ENCODE assay signal across 11 mouse cellular contexts in genomic region chr5:138991734-138992133, GRCm38 (mm10). TPM values are rescaled to one million over a fixed set of nuclear protein-coding genes. Genes with fewer than 3 reads are reported as not detected.
DNase-seq lines count a peak whose midpoint lies in the region; ATAC-seq and TF ChIP-seq lines count a peak whose summit lies in the region.
"Had no signal": no experiment of that assay in that cellular context is flagged by ENCODE, and none has a peak within 500 bp of the region (broad histone marks: within the 10 kb centered on the region; RNA-seq: fewer than 3 reads in every experiment).

No protein-coding gene starts in this region.

- WGBS in kidney, embryonic 14.5 days, result 24% methylated on average over 4 of the region's 4 CpGs
- 42% methylated on average over 4 of the region's 4 CpGs for WGBS in embryonic facial prominence, embryonic 15.5 days

- peaks cover 35% of the 10 kb centered on the region for H3K4me1 ChIP-seq in kidney, embryonic 14.5 days (ENCODE audit: control insufficient read depth, insufficient read depth, low read length)
- H3K4me1 ChIP-seq in E14TG2a.4 (replicated peaks; ENCODE audit: low read depth, low read length) (peaks cover 65% of the 10 kb centered on the region), ES-E14 (ENCODE audit: control insufficient read depth in 2 of 2, insufficient read depth in 2 of 2, low read length in 2 of 2, poor library complexity in 1 of 2) (peaks cover 5 to 23% of the 10 kb centered on the region in 2 experiments)
- peaks cover 74% of the 10 kb centered on the region for H3K4me1 ChIP-seq in embryonic facial prominence, embryonic 15.5 days

- no peak overlapping the region for H3K27ac ChIP-seq in kidney, embryonic 14.5 days (ENCODE audit: low read depth, low read length)
- H3K27ac ChIP-seq in ES-E14 (ENCODE audit: insufficient read depth, low read depth, low read length, poor library complexity, severe bottlenecking), result peak overlapping the region; percentile 22; the same call in 1 of the 2 replicates
- H3K27ac ChIP-seq in embryonic facial prominence, embryonic 15.5 days (replicated peaks), result 0 out of 2 replicates have a peak overlapping the region, but pooled peaks have one; percentile 9
- H3K27ac ChIP-seq: liver, embryonic 13.5 days; stomach, embryonic 15.5 days had no signal

- no peak for TF ChIP-seq CTCF in E14TG2a.4 (conservative IDR thresholded peaks at IDR 0.05; ENCODE audit: low read length)

- no peak overlapping the region for H3K9ac ChIP-seq in kidney, embryonic 14.5 days (ENCODE audit: low read depth, low read length)
- peak overlapping the region; percentile 22; the same call in 1 of the 2 replicates for H3K9ac ChIP-seq in ES-E14 (ENCODE audit: insufficient read depth, low read depth, low read length, poor library complexity, severe bottlenecking)
- H3K9ac ChIP-seq in embryonic facial prominence, embryonic 15.5 days, result no peak overlapping the region
- H3K9ac ChIP-seq: liver, embryonic 13.5 days; stomach, embryonic 15.5 days had no signal

- no peak overlapping the region for H3K4me3 ChIP-seq in kidney, embryonic 14.5 days (ENCODE audit: low read length)
- peak overlapping the region; percentile 90 for H3K4me3 ChIP-seq in E14TG2a.4 (replicated peaks; ENCODE audit: low read length)
- peak overlapping the region in 1 of 2 experiments; percentile 94; a peak in 2 of 4 replicates for H3K4me3 ChIP-seq in ES-E14 (ENCODE audit: insufficient read depth in 1 of 2, low read depth in 1 of 2, low read length in 2 of 2, poor library complexity in 1 of 2, severe bottlenecking in 1 of 2)
- H3K4me3 ChIP-seq in embryonic facial prominence, embryonic 15.5 days (replicated peaks), result peak overlapping the region; percentile 85; the same call in 1 of the 2 replicates
- H3K4me3 ChIP-seq: liver, embryonic 13.5 days had no signal

- no peak for ATAC-seq in kidney, embryonic 14.5 days (ENCODE audit: low FRiP score, low TSS enrichment)
- no peak for ATAC-seq in embryonic facial prominence, embryonic 15.5 days (ENCODE audit: insufficient number of reproducible peaks, low FRiP score, low TSS enrichment, low read depth)
- ATAC-seq: CD4-positive, CD25-positive, alpha-beta regulatory T cell, adult 4 months; inflammation-experienced regulatory T-cells, adult 6 months had no signal

- no peaks in the 10 kb centered on the region for H3K9me3 ChIP-seq in kidney, embryonic 14.5 days (ENCODE audit: control insufficient read depth, low read length)
- H3K9me3 ChIP-seq in E14TG2a.4 (ENCODE audit: low read length), result no peaks in the 10 kb centered on the region
- no peaks in the 10 kb centered on the region for H3K9me3 ChIP-seq in ES-E14 (ENCODE audit: control insufficient read depth, insufficient read depth, low read depth, low read length)
- no peaks in the 10 kb centered on the region for H3K9me3 ChIP-seq in embryonic facial prominence, embryonic 15.5 days (replicated peaks)
- H3K9me3 ChIP-seq: liver, embryonic 13.5 days; stomach, embryonic 15.5 days had no signal

- H3K36me3 ChIP-seq in kidney, embryonic 14.5 days (ENCODE audit: control insufficient read depth, insufficient read depth, low read length), result peaks cover 14% of the 10 kb centered on the region
- H3K36me3 ChIP-seq in E14TG2a.4 (ENCODE audit: insufficient read depth, low read length), result peaks cover 46% of the 10 kb centered on the region
- H3K36me3 ChIP-seq in ES-E14 (ENCODE audit: control insufficient read depth, insufficient read depth, low read length, poor library complexity, severe bottlenecking), result peaks cover 35% of the 10 kb centered on the region
- H3K36me3 ChIP-seq in embryonic facial prominence, embryonic 15.5 days, result peaks cover 8% of the 10 kb centered on the region; the same call in 1 of the 2 replicates
- H3K36me3 ChIP-seq: liver, embryonic 13.5 days had no signal

- in situ Hi-C loops in ES-E14 (cut with MboI; ENCODE audit: low sequenced_read_pairs in 2 of 2, unreplicated experiment in 2 of 2), result loop anchor here in 1 of 2 experiments (10.0 kb wide), 1 partner anchor 913 kb away; the partner anchor contains the start of gene Elfn1

- DNase-seq in kidney, postnatal 36 days, result no peak
- peak; percentile 95 for DNase-seq in ES-E14 (ENCODE audit: low read depth, low spot score)
- no peak for DNase-seq in adipocyte (ENCODE audit: low spot score)
- no peak for DNase-seq in heart, postnatal 4 days
- DNase-seq: liver, embryonic 13.5 days had no signal

- H3K27me3 ChIP-seq in kidney, embryonic 14.5 days (ENCODE audit: control insufficient read depth, insufficient read depth, low read length), result peaks cover 16% of the 10 kb centered on the region
- H3K27me3 ChIP-seq in E14TG2a.4 (ENCODE audit: insufficient read depth, low read length), result peaks cover 16% of the 10 kb centered on the region
- H3K27me3 ChIP-seq in embryonic facial prominence, embryonic 15.5 days, result peaks cover 35% of the 10 kb centered on the region

- H3K4me2 ChIP-seq in kidney, embryonic 14.5 days (replicated peaks; ENCODE audit: low read depth, low read length), result peak overlapping the region; percentile 91; the same call in 1 of the 2 replicates
- peak overlapping the region; percentile 93 for H3K4me2 ChIP-seq in embryonic facial prominence, embryonic 15.5 days (replicated peaks)

TF ChIP-seq in ES-E14, 5 proteins besides CTCF, POLR2A, EP300 and RAD21:
- no peak for TF ChIP-seq HCFC1 (IDR thresholded peaks at IDR 0.05; ENCODE audit: borderline replicate concordance, insufficient read depth, low read length)
- no peak for TF ChIP-seq ZC3H11A (IDR thresholded peaks at IDR 0.05; ENCODE audit: borderline replicate concordance, low read depth, low read length)
- TF ChIP-seq MAFK (IDR thresholded peaks at IDR 0.05; ENCODE audit: insufficient read depth, low read depth, low read length), result no peak
- no peak for TF ChIP-seq ZNF384 (IDR thresholded peaks at IDR 0.05; ENCODE audit: low read depth, low read length)
- TF ChIP-seq CHD2 (IDR thresholded peaks at IDR 0.05; ENCODE audit: low read depth, low read length), result no peak

RNA-seq across cellular contexts. Expression of gene Pdgfa, which starts 5.4 kb away (rescaled TPM):
- polyA plus RNA-seq in kidney, embryonic 14.5 days (2014; fragmentation: Nextera tagmentation; extraction: Ambion mirVana), result 57.7 and 70.2 TPM in 2 replicates
- 81.5 and 84.9 TPM in 2 replicates for total RNA-seq in ES-E14 (2012; rRNA removed)
- polyA plus RNA-seq in embryonic facial prominence, embryonic 15.5 days (2015; fragmentation: Nextera tagmentation; extraction: Ambion mirVana), result 69.5 and 84.2 TPM in 2 replicates
- total RNA-seq in heart, postnatal 4 days (2021), result 10 to 100 TPM; 54.5 to 59.3 TPM
- polyA plus RNA-seq: CD4-positive, CD25-positive, alpha-beta regulatory T cell, adult 4 months had no signal
